Mouse (Mus musculus): ENCODE results near the gene Akna. TPM values are rescaled to one million over a fixed set of nuclear protein-coding genes. Genes with fewer than 3 reads are reported as not detected.

Gene Akna
- 4.4 and 4.8 TPM in 2 replicates for polyA plus RNA-seq (2015; fragmentation: Nextera tagmentation; extraction: Ambion mirVana)

DNA sequence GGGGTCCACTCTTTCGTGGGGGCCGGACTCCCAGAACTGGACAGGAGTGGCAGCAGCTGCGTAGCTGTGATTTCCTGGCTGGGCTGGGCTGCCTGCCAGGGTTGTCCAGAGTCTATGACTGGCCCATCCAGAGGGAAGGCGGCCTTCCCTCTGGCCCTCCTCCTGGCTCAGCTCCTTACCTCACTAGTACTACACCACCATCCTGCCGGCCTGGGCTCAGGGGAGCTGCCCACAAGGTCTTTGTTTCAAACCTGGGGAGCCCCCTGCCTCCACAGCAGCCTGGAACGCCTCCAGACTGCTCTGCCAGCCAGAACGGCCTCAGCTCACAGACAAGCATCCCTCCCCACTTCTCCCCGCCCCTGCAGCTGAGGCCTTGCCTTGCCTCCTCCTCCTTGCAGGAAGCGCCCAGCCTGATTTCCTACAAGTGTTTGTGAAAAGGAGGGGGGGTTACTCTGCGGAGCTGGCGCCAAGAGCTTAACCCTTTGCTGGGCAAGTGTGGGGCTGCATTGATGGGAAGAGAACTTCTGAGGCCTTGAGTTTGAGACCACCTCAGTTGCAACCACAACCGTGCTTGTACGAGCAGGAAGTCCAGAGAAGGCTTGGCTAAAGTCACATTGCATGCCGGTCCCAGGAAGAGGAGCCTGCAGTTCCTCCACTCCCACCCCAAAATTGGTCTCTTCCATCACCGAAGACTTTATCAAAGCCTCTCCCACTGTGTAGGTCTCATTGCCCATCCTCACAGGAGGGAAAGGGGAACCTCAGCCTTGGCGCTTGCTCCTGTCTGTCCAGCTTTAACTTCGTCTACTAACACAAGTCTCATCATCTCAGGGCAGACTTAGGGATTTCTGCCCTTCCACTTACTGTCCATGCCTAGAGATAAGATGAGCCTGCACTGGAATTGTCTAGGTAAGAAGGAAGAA, at the start of gene Akna:
TSS of gene Akna (minus strand) at position 315 of the 920 bp plus-strand sequence.
- peak; percentile 78 for ATAC-seq (ENCODE audit: low read depth)
- peak within 1 kb of the TSS; percentile 23 for H3K4me3 ChIP-seq
- peak within 1 kb of the TSS; percentile 52 for H3K9ac ChIP-seq
- H3K9me3 ChIP-seq = no peaks in the 10 kb centered on the region
- H3K36me3 ChIP-seq = no peaks in the 10 kb centered on the region
- H3K27me3 ChIP-seq = no peaks in the 10 kb centered on the region
- H3K27ac ChIP-seq (replicated peaks) = peak within 1 kb of the TSS; percentile 84
- H3K4me2 ChIP-seq = peak within 1 kb of the TSS; percentile 44
- 17% methylated on average over 17 of the region's 17 CpGs for WGBS
- peaks cover 65% of the 10 kb centered on the region for H3K4me1 ChIP-seq (replicated peaks)

DNA sequence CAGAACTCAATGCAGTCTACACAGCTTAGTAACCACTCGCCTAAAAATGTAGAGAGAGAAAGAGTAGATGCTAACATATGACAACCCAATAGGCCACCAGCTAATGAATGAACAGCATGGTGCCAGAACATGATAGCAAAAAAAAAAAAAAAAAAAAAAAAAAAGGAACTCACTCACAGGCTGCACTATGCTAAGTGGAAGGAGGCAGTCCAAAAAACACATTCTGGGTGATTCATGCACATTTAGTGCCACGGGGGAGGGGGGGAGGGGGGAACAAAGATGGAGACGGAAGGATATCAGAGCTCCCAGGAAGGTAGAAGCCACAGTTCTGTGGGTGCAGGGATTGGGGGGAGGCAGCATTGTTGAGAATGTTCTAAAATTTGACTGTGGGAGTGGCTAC, 49.4 kb upstream of the Akna start:
- WGBS = 59% methylated on average over 3 of the region's 3 CpGs
- Histone ChIP-seq H3K9me3 (no peaks in the 10 kb centered on the region), H3K27me3 (no peaks in the 10 kb centered on the region; the same call in 1 of the 2 replicates), H3K27ac (replicated peaks) (no peak overlapping the region), H3K36me3 (peaks cover 9% of the 10 kb centered on the region), H3K4me2 (no peak overlapping the region), H3K9ac (no peak overlapping the region), H3K4me3 (no peak overlapping the region), H3K4me1 (replicated peaks) (no peaks in the 10 kb centered on the region)
- ATAC-seq (ENCODE audit: low read depth) = no peak

DNA sequence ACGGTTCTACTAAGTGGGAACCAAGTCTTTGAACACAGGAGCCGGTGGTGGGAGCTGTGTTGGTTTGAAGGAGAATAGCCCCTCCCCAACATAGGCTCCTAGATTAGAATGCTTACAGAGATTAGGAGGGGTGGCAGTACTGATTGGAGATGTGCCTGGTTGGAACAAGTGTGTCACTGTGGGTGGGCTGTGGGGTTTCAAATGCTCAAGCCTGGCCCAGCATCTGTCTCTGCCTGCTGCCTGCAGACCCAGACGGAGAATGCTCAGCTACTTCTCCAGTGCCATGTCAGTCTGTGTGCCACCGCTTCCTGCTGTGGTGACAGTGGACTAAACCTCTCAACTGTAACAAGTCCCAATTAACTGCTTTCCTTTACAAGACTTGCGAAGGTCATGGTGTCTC, 47.4 kb upstream of the Akna start:
- no peak overlapping the region for H3K4me2 ChIP-seq
- H3K27me3 ChIP-seq = no peaks in the 10 kb centered on the region; the same call in 1 of the 2 replicates
- H3K27ac ChIP-seq (replicated peaks) = no peak overlapping the region
- H3K9me3 ChIP-seq = 0 out of 2 replicates have a peak, but pooled peaks cover 5% of the 10 kb centered on the region
- H3K4me3 ChIP-seq = no peak overlapping the region
- no peak overlapping the region for H3K9ac ChIP-seq
- 85% methylated on average over 5 of the region's 5 CpGs for WGBS
- no peaks in the 10 kb centered on the region for H3K4me1 ChIP-seq (replicated peaks)
- H3K36me3 ChIP-seq = peaks cover 9% of the 10 kb centered on the region
- no peak for ATAC-seq (ENCODE audit: low read depth)

DNA sequence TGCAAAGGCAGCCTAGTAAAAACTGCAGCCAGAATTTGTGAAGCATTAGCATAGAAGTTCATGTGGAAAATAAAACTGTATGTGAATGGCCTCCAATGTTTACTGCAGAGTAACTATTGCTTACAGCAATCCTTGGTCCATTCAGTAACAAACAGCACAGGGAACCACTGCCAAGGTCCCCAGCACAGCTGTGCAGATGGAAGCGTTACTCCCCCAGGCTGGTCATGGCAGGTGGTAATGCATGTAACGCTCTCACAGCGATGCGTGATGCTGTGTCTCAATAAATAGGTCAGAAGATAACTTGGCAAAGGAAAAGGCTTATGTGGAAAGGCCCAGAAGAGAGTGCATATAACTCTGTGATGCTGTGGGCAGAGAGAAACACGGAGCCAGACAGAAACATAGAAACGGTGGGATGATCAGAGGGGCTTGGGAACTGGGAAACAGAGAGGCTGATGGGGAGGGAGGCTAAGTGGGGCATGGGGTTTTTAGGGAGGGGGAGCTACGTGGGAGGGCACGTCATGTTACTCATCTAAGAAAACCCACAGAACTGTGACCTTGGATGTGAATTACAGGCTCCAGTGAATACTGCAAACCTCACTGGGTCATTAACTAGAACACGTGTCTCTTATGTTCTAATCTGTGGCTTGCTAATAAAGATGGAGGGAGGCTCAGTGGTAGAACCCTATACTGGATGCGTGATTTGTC, 41.4 kb upstream of the Akna start:
- H3K9ac ChIP-seq = no peak overlapping the region
- 0 out of 2 replicates have a peak overlapping the region, but pooled peaks have one; percentile 18 for H3K27ac ChIP-seq (replicated peaks)
- H3K36me3 ChIP-seq = peaks cover 7% of the 10 kb centered on the region
- 0 out of 2 replicates have a peak, but pooled peaks cover 5% of the 10 kb centered on the region for H3K9me3 ChIP-seq
- H3K4me3 ChIP-seq = no peak overlapping the region
- 68% methylated on average over 10 of the region's 10 CpGs for whole genome bisulfite sequencing
- H3K4me1 ChIP-seq (replicated peaks) = no peaks in the 10 kb centered on the region
- H3K4me2 ChIP-seq = no peak overlapping the region
- no peaks in the 10 kb centered on the region for H3K27me3 ChIP-seq
- no peak; the same call in 1 of the 2 replicates for ATAC-seq (ENCODE audit: low read depth)

DNA sequence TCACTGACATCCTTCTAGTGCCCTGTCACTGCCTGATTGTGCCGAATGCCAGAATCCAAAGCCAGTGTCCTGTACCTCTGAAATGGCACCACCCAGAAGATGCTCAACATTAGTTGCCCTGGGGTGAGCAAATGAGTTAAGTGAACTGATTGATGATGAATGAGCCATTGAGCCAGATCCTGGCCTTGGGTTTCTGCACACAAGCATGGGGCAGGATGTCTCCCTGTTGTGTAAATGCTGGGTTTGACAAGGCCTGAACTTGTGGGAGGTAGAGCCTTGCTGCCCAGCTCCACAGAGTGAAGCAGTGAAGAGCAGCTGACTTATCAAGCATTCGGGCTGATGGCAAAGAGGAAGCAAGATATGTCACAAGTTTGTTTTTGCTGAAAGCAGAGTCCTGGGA, 39.9 kb upstream of the Akna start:
- H3K36me3 ChIP-seq = no peaks in the 10 kb centered on the region
- H3K9me3 ChIP-seq = 0 out of 2 replicates have a peak, but pooled peaks cover 5% of the 10 kb centered on the region
- no peaks in the 10 kb centered on the region for H3K27me3 ChIP-seq
- no peak overlapping the region for H3K27ac ChIP-seq (replicated peaks)
- no peak overlapping the region for H3K4me3 ChIP-seq
- no peak for ATAC-seq (ENCODE audit: low read depth)
- H3K4me2 ChIP-seq = no peak overlapping the region
- 96% methylated on average over 2 of the region's 2 CpGs for WGBS
- no peak overlapping the region for H3K9ac ChIP-seq
- H3K4me1 ChIP-seq (replicated peaks) = peaks cover 1% of the 10 kb centered on the region; the same call in 1 of the 2 replicates

DNA sequence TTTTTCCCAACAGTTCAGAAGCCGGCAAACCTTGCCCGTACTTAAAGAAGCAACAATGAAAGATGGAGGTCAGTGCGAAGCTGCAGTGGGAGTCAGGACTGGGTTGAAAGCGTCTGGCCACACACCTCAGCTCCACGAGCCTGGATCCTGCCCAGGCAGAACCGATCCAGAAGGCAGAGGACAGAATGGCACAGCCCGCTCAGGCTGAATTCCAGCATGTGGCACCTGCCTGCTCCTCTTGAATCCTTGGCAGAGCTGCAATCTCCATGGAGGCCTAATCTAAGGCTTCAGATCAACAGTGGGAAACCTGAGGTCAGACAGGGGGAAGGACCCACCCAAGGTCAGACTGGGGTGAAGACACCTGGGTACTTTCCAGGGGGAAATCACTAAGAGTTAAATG, 38.5 kb upstream of the Akna start:
- no peak overlapping the region for H3K4me2 ChIP-seq

DNA sequence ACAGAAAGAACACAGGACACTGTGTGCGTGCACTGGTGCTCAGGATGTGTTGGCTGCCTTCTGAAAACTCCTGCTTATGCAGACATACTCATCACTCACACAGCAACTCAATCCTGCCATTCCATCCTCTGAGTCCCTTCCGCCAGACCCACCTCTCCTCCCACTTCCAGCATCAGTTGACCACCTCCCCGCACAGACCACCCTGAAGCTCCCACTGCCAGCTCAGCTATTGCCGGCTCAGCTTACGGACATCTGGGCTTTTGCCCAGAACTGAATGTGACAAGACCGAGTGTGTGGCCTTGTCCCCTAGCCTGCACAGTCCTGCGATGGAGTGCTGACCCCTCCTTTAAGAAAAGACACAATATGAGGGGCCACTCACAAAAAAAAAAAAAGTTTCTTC, 37.1 kb upstream of the Akna start:
- WGBS = 83% methylated on average over 7 of the region's 7 CpGs
- H3K36me3 ChIP-seq = no peaks in the 10 kb centered on the region
- no peak overlapping the region for H3K27ac ChIP-seq (replicated peaks)
- H3K4me2 ChIP-seq = no peak overlapping the region
- ATAC-seq (ENCODE audit: low read depth) = no peak
- H3K4me3 ChIP-seq = no peak overlapping the region
- H3K9me3 ChIP-seq = no peaks in the 10 kb centered on the region
- H3K9ac ChIP-seq = no peak overlapping the region
- H3K27me3 ChIP-seq = no peaks in the 10 kb centered on the region
- peaks cover 13% of the 10 kb centered on the region for H3K4me1 ChIP-seq (replicated peaks)

More for the DNA sequence above, 38.5 kb upstream of the Akna start:
- H3K9me3 ChIP-seq = 0 out of 2 replicates have a peak, but pooled peaks cover 5% of the 10 kb centered on the region
- H3K36me3 ChIP-seq = no peaks in the 10 kb centered on the region
- H3K27ac ChIP-seq (replicated peaks) = no peak overlapping the region
- H3K27me3 ChIP-seq = no peaks in the 10 kb centered on the region
- no peak overlapping the region for H3K9ac ChIP-seq
- 93% methylated on average over 7 of the region's 7 CpGs for WGBS
- no peak for ATAC-seq (ENCODE audit: low read depth)
- peaks cover 13% of the 10 kb centered on the region for H3K4me1 ChIP-seq (replicated peaks)
- no peak overlapping the region for H3K4me3 ChIP-seq

DNA sequence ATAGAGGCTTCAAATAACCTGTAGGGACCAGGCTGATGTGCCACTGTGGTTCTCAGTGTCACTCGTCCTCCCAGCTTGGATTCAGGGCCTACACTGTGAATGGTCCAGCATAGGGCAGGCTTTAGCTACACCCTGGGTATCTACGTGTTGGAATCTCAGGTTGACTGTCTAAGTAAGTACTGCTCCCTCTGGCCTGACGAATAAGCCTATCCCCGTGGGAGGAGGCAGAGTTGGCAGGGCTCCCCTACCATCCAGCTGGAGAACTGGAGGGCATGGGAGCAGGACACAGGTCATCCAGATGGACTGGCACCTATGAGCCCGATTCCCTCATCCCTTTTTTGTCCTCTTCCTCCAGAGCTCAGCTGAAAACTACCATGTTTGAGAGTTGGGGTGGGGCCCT, 34.8 kb upstream of the Akna start:
- Histone ChIP-seq H3K27ac (replicated peaks) (0 out of 2 replicates have a peak overlapping the region, but pooled peaks have one; percentile 28), H3K4me2 (no peak overlapping the region), H3K27me3 (no peaks in the 10 kb centered on the region), H3K36me3 (no peaks in the 10 kb centered on the region), H3K9me3 (no peaks in the 10 kb centered on the region), H3K4me1 (replicated peaks) (peaks cover 13% of the 10 kb centered on the region), H3K9ac (no peak overlapping the region), H3K4me3 (no peak overlapping the region)
- ATAC-seq (ENCODE audit: low read depth) = 0 out of 2 replicates have a peak, but pooled peaks have one; percentile 8
- 78% methylated on average over 5 of the region's 5 CpGs for WGBS

DNA sequence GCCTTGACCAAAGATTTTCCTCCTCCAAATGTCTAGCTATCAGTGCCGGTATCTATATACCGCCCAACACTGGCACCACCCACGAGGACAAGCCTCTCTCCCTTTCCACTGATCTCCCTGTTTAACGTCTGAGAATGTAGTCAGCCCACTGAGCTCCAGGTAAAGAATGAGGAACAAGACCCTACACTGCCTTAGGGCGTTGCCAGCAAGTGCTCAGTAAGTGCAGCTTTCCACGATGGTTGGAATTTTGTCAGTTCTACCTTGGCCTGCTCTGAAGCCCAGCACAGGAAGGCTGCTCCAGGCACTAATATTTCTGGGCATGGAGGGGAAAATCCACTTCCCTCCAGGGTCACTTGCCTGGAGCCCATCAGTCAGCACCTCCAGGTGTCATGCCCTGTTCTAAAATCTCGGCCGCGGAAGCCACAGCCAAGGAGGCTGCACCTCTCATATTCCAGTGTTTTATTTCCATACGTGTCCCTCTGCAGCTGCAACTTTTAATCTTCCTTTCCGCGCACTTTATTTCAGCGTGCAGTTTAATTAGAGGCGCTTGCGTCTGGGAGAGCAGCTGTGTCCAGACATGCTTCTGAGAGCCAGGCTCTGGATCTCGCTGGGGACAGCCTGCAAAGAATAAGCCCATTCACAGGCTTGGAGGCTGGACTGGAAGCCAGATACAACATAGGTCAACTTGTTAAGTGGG, 34.1 kb upstream of the Akna start:
- Histone ChIP-seq H3K9ac (no peak overlapping the region), H3K4me2 (no peak overlapping the region), H3K4me3 (no peak overlapping the region), H3K4me1 (replicated peaks) (peaks cover 13% of the 10 kb centered on the region), H3K27me3 (no peaks in the 10 kb centered on the region), H3K27ac (replicated peaks) (0 out of 2 replicates have a peak overlapping the region, but pooled peaks have one; percentile 28), H3K9me3 (no peaks in the 10 kb centered on the region), H3K36me3 (no peaks in the 10 kb centered on the region)
- ATAC-seq (ENCODE audit: low read depth) = peak; percentile 64; the same call in 1 of the 2 replicates
- 62% methylated on average over 16 of the region's 16 CpGs for WGBS

DNA sequence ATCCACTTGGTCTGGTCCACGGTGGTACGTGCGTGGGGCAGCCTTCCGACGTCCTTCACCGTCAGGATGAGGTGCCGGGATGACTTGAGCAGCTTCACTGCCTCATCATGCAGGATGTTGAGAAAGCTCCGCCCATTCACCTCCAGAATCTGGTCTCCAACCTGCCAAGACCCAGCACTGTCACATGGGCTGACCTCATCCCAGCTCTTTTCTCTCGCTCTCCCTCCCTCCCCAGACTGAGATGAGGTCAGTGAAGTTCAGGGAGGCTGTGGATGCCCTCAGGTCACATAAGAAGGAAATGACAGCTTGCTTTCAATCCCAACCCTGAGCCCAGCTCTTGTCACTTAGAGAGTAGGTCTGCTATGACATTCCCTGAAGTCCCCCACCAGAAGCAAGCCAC, 32.2 kb upstream of the Akna start:
- H3K36me3 ChIP-seq = no peaks in the 10 kb centered on the region
- H3K9me3 ChIP-seq = no peaks in the 10 kb centered on the region
- H3K4me1 ChIP-seq (replicated peaks) = peaks cover 13% of the 10 kb centered on the region
- ATAC-seq (ENCODE audit: low read depth) = no peak
- no peaks in the 10 kb centered on the region for H3K27me3 ChIP-seq
- H3K4me2 ChIP-seq = no peak overlapping the region
- WGBS = 86% methylated on average over 9 of the region's 9 CpGs
- H3K4me3 ChIP-seq = no peak overlapping the region
- H3K27ac ChIP-seq (replicated peaks) = no peak overlapping the region
- H3K9ac ChIP-seq = no peak overlapping the region

DNA sequence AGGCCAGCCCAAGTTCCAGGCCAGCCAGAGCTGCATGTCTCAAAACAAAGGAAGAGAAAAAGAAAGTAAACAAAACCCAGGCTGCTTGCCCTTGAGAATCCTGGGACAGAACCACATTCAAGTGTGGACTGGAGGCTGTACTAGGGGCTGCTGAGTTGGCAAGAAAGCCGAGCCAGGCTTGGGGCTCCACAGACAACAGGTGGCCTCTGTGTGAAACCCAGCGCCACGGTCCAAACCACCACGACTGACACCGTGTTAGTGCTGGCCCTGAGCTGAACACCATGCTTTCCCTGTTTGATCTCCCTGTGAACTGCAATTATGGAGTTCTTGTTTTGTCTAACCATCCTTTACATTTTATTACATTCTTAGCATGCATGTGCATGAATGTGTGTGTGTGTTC, 27.9 kb upstream of the Akna start:
- Histone ChIP-seq H3K4me2 (no peak overlapping the region), H3K27me3 (no peaks in the 10 kb centered on the region), H3K4me3 (no peak overlapping the region), H3K4me1 (replicated peaks) (peaks cover 4% of the 10 kb centered on the region; the same call in 1 of the 2 replicates), H3K9ac (no peak overlapping the region), H3K9me3 (no peaks in the 10 kb centered on the region), H3K36me3 (no peaks in the 10 kb centered on the region), H3K27ac (replicated peaks) (no peak overlapping the region)
- no peak for ATAC-seq (ENCODE audit: low read depth)
- WGBS = 72% methylated on average over 5 of the region's 5 CpGs
